Mouse (Mus musculus): Measurements from ENCODE around the gene Stat3.

Gene Stat3

DNA sequence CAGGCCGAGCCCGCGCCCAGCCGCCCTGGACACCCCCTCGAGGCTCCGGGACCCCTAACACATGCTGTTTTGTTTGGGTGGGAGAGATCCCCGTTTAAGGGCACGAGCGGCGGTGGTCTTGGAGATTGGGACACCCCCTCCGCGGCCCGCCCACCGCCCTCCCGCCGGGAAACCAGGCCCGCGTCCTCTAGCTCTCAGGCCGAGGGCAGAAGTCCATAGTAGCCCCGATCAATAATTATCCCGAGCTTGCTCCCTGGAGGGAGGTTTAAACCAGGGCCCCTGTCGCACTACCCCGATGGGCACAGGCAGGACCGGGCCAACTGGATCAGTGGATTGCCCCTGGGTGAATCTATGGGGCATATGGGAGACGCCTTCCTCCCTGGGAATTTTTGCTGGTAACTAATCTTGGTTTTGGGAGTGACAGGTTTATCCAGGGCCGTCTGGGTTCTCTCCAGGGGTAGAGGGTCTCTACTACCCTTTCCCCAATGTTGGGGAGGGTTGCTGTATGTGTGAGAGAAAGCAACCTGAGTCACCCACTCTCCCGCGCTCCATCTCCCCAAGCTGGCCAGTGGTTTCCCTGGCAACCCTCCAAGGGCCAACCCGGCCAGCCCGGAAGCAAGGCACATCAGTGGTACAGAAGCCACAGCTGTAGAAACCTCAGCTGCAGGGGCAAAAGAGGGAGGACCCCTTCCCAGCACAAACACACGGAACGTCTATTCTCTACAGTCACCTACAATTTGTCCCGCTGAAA, 88.4 kb downstream of the Stat3 start:
- peak; percentile 72 to 79 for DNase-seq

DNA sequence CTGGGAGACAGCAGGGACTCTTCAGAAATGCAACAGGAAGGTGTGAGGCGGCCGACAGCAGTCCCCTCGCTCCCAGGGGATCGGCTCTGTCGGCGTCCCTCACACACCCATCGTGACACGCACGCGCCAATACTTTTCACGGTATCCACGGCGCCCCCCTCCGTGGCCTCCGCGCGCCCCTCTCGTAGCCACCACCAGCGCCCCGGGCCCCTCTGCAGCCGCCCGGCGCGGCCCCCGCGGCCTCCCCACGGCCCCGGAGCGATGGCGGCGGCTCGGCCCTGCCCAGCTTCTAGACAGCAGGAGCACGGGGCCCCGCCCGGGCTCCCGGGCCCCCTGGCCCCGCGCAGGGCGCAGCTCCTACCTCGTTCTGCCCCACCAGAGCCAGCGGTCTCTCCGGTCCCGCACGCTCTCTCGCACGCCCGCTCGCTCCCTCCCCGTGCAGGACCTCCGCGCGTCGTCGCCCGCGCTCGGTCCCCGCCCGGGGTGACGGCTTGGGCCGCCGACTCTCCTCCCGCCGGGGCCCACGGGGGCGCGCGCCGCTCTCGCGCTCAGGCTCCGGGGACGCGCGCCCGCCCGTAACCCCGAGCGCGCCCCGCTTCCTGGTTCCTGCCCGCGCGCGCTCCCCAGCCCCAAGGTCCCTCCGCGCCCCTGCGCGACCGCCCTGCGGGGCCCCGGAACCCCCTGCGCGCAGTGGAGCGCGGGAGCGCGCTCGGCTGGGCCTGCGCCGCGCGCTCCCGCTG, 89.1 kb downstream of the Stat3 start, which contains the start of gene Stat5b:
TSS of gene Stat5b (minus strand) at position 687 of the 740 bp plus-strand sequence.
- peak; percentile 80 to 89 for DNase-seq

DNA sequence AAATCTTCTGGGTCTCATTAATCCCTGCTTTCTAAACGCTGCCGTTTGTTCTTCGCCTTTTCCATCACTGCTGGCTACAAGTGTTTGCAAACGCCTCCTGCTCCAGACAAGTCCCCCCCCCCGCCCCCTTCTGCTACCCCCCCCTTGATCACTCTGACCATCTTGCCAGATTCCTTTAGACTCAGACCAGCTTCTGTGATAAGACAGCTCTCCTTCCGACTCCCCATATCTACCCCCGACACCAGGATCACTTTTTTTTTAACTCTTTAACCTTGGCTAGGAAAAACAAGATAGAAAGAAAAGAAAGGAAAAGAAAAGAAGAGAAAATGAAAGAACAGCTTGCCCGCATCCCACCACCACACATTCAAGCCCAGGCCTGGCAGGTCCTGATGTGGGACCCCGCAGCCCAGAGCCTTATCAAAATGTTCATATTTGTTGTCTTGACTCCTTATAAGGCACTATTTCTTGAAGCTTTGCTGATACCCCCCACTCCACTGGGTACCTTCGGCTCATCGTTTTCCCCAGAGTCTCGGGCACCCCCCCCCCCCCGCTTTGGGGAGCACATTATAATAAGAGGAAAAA, 89.8 kb downstream of the Stat3 start:
- DNase-seq: peak in 1 of 2 experiments; percentile 20

DNA sequence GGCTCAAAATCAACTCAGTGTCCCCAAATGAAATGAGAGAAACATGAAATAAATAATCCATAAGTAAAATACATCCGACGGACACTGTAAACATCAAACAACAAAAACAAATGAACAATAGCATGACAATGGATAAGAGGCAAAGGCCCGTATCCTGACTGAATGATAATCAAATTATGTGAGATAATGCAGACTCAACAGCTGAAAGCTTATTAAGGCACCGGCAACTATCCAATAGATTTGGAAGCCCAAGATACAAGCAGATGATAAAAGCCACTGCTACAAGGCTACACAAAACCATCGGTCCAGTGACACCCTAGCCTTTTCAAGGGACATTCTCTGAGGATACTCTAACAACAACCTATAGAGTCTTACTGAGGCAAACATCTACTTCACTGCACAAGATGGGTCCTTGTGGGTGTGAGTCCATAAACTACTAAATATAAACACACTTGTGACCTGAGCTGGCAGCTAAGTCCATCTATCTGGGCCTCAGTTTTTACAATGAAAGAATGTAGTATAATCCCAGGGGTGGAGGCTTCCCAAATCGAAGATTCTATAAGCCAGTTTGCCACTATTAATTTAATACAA, 90.5 kb downstream of the Stat3 start:
- DNase-seq: no peak

DNA sequence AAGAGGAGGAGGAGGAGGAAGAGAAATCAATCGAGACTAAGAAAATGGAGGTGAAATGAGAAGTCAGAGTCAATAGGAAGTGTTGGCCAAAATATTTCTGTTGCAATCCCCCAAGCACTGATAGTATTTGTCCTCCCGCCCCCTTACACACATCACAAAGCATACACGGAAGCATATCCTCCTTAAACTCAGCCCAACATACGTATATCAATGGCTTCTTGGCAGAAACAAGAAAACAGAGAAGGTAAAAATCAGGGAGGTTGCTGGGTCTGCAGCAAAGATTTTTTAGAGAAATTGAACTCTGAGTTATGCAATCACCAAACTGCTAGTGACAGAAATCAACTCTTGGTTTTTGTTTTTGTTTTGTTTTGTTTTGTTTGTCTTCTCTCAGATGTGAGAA, 91.3 kb downstream of the Stat3 start:
- DNase-seq: no peak

DNA sequence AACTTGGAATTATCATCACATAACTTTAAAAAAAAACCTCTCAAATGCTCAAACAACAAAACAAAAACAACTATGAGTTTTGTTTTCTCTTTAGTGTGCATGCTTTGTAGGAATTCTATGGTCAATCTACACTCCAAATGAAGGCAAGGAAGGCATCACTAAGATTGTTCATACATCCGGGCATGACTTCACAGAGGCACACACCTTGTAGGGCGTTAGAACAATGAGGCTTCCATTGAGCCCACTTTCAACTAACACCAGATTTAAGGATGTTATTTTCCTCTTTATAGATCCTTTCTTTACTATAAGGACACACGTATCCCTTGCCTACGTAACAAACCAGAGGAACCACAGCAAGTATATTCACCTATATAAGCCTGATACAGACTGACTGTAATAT, 91.8 kb downstream of the Stat3 start:
- DNase-seq: no peak

DNA sequence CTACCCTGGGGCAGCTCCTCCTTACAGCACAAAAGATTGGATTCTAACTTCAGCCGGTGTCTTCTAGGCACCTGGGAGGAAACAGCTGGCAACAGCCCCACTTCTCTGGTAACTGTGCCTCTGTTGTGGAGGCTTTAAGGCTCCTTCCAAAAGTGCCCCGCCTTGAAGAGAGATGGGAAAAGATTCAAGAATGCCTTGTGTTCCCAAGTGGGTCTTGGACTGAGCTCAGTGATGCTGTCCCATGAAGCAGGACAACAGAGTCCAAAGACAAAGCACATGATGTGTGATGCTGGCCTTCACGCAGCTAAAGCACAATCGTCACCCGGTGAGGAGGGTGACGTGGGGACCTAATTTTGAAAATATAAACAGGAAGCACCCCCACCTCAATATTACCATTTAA, 93.5 kb downstream of the Stat3 start:
- DNase-seq: no peak

DNA sequence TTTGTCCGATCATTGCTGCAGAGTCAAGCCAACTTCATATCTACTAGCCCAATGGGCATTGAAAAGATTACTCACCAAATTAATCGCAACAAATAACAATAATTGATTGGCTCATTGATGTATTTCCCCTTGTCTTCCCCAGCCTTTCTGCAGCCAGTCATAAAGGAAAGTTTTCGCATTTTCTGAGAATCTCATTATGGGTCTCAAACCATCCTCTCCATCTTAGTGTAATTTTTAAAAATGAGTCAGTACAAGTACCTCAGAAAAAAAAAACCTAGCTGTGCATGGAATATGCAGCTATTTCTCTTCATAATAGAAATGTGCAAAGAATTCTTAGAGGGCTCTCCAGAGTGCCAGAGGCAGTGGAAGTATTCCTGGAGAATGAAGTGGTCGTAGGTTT, 95.2 kb downstream of the Stat3 start:
- no peak for DNase-seq

DNA sequence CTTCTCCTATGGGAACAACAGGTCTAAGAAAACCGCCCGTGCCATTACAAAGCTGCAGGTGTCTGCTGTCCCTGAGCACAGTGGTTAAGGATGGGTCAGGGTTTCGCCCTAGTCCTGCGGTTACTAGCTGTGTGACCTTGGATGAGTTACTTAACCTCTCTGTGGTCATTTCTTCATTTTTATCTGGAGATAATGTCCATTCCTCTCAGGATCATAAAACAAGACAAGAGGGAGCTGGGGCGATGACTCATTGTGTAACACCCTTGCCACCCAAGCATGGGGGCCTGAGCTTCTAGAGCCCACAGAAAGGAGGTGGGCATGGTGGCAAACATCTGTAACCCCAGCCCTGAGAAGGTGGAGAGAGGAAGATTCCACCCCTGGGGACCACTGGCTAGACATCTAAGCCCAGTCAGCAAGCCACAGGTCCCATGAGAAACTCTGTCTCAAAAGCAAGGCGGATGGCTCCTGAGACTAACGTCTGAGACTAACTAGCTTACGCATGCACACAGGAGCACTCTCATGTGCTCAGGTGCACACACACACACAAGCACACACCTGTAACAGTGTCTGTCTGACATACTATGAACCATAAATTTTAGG, 96.2 kb downstream of the Stat3 start:
- DNase-seq: no peak

DNA sequence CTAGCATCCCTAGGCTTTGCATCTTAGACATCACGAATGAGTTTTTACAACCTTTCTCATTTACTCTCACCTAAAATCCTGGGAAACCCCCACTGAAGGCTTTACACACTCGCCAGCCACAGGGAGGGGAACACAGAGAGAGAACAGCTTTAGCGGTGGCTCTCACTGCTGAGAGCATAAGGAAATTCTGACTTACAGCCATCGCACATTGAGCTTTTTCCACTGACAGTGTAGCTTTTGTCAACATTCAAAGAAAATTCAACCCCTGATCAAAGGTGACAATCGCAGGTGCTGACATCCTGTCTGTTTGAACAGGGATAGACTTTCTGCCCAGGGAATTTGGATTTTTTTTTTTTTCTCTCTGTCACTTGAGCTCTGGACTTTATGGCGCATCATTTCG, 97.3 kb downstream of the Stat3 start:
- DNase-seq: no peak

DNA sequence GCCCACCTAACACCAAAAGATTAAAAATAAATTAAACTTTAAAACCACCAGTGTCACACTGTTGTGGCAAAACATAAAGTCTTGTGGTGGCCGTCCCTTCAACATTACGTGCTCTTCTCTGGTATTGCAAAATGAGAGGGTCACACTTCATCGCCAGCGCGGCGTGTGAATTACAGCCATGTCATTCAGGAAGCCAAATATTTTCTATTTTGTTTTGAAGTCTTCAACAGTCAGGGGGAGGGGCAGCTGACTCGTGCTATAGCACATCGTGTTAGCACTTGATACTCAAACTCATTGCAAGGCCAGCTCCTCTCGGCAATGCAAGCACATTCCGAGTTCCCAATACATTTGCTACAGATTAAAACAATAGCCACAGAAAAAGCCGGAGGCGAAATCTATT, 98.5 kb downstream of the Stat3 start:
- DNase-seq: peak in 1 of 2 experiments; percentile 27

DNA sequence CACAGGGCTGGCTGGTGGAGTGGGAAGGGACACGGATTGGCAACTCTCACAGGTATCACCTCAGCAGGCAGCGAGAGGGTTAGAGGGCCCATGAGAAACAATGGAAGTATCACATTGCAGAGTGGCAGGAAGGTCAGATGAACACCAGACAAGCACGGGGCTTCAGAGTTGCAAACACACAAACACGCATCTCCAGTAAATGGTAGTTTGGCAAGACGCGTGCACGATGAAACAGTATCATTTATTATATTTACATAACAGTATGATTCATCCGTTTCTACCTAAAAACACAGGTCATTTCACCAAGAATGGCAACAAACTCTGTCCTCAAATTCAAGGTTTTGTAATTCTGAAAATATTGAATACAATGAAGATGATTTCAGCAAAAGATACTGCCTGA, 99.8 kb downstream of the Stat3 start:
- DNase-seq: no peak

DNA sequence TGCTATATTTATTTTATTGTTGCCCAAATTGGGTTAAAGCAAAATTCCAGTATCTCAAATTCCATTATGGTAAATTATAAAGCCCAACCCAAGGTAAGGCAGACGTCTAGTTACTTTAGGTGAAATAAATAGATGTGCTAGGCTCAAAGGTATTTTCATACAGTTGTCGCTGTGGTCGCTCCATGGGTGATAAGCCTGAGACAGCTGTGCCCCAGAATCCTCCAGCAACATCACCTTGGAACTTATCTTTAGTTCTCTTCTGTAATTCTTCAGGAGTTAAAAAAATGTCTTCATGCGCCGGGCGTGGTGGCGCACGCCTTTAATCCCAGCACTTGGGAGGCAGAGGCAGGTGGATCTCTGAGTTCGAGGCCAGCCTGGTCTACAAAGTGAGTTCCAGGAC, 100.4 kb downstream of the Stat3 start:
- DNase-seq: no peak

DNA sequence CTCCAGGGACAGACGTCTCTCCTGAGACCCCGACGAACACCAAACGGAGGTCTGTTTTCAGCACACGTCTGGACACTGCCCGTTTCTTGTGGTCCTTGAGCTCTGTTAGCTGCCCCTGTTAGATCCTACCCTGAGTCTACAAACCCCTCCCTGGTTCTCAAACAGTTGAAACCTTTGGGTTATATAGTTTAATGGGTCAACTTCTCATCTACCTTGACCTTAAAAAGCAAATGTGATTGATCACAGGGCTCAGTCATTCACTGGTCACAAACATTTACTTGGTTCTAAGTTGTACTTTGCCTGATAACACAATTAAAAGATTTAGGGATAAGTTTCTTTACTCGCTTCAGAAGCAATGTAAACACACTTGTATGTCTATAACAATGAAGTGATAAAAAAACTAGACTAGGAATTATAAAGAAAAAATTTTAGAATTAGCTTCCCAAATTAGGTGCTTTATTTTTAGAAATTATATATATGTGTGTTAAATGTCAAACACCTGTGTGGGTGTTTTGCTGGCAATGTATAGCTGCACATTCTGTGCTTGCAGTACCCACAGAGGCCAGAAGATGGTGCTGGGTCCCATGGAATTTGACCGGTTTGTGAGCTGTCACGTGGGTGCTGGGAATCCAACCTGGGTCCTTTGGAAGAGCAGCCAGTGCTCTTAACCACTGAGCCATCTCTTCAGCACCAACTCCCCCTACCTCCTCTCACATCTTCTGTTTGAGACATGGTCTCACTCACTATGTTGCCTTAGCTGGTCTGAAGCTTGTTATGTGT, 102.2 kb downstream of the Stat3 start:
- no peak for DNase-seq
